Mouse (Mus musculus): ENCODE data around the gene Rab3ip.

The Rab3ip gene

GRCm38 (mm10) chr10:116870819-116871218 lies 79.8 kb downstream of the Rab3ip start:
- no peak for DNase-seq (ENCODE audit: low read depth)

Measured in c-Kit-positive CD71-positive TER-119-negative erythroid progenitor cells, embryonic 14.5 days (primary cell).